Mouse (Mus musculus) retina, adult 2 months (tissue): ENCODE data around the gene Ednra.

Source experiments
- DNase-seq: peaks from one replicate; pipeline ENCODE4 v3.0.0-alpha.2; 2012; ENCODE audit warnings: low read depth, low spot score

Ednra gene

DNA sequence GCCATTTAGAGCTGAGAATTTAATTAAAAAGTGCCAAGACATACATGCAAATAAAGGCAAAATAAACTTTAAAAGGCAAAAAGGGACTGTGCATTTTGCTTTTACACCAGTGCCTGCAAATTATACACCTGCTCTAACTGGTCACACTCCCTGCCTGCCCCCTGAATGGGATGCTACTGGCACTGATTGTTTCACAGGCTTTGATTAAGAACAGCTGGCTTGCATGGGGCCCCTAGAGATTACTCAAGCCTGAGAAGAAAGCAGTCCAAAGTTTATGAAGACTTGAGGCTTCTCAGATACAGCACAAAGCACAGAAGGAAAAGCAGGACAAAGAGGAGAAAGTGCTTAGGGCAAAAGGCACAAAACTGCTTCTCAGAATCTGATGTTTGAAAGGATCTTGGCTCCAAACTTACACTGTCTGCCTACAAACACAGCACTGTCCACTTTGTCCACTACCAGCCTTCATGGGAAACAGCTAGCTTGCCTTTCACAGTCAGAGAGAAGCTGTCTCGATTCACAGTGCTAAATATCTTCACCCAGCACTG lies 73.5 kb downstream of the Ednra start:
- no peak for DNase-seq

GRCm38 (mm10) chr8:77640093-77640839 lies 84.0 kb downstream of the Ednra start:
- no peak for DNase-seq

DNA sequence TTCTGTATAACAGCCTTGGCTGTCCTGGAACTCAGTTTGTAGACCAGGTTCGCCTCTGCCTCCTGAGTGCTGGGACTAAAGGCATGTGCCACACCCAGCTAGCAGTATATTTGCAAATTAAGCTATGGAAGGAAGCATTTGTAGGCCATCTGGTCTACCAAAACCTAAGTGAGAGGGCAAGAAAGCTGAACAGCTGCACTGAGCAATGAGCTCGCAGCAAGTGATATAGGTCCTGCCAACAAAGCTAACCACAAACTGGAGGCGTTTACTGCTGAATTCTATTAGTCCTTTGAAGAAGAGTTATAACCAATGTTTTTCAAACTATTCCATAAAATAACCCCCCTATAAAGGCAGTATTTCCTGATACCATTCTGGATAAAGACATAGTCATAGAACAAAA lies 86.7 kb downstream of the Ednra start:
- DNase-seq: no peak

- DNase-seq: no peak
Measured at GRCm38 (mm10) chr8:77634035-77634434, 90.2 kb downstream of the Ednra start.

- DNase-seq: no peak
Measured at GRCm38 (mm10) chr8:77633211-77633610, 91.1 kb downstream of the Ednra start.

DNA sequence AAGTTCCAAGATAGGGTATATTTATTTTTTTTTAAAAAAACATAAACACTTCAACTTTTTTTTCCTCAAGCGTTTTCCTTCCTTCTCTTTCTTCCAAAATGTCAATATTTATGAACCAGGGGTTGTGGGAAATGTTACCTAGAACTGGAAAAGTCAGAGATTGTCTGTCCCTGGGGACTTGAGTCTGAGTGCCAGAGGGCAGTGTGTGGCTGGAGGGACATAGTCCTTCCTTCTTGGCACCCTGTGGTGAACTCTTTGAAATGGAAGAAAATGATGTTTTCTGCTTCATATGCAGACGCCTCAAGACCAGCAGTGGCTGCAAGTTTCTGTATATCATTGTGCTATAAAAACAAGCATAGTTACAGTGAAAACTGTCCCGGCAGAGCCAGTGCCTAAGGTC lies 93.6 kb downstream of the Ednra start:
- DNase-seq: no peak

DNA sequence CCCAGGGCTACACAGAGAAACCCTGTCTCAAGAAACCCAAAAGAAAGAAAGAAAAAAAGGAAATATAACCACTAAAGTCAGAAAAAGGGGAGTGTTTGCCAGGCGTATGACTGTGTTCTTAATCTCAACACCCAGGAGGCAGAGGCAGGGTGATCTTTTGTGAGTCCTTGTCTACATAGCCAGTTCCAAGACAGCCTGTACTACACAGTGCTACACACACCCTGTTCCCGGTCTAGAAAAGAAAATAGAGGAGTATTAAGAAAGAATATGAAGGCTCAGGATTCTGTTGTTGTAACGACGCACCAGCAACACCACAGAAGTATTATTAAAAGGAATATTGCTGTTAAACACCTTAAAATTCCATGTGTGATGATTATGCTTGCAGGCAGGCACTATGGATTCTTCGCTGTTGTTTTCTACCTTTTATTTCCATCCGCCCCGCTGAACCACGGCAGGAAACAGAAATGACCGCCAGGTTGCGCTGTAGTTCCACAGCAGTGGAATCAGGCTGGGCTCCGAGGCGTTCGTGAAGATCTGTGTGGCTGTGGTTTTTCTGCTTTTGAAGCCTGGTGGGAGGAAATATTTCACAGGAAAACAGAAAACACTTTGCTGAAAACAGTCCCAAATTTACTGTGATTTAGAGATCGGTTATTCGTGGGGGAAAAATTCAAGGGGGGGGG lies 94.3 kb downstream of the Ednra start:
- DNase-seq: peak; percentile 37

GRCm38 (mm10) chr8:77623677-77624209 lies 100.5 kb downstream of the Ednra start:
- no peak for DNase-seq

GRCm38 (mm10) chr8:77617916-77618315 lies 106.3 kb downstream of the Ednra start:
- DNase-seq: no peak
